Mouse (Mus musculus) olfactory bulb, adult 2 months (tissue): Measurements from ENCODE around the gene Slfnl1. TPM values are rescaled to one million over a fixed set of nuclear protein-coding genes. Genes with fewer than 3 reads are reported as not detected.

Experiments
- H3K27ac ChIP-seq: fragments of 200-500 bp; 2 replicates; pipeline ENCODE4 v1.5.1; 2012; ENCODE audit warnings: low read depth, low read length; ENCODE audit not compliant: insufficient read depth
- H3K4me1 ChIP-seq: fragments of 200-500 bp; 2 replicates; pipeline ENCODE4 v1.6.1; 2012; ENCODE audit warnings: low read length; ENCODE audit not compliant: control insufficient read depth, insufficient read depth
- H3K4me3 ChIP-seq: fragments of 200-500 bp; 2 replicates; pipeline ENCODE4 v1.5.1; 2012; ENCODE audit warnings: mild to moderate bottlenecking, low read depth, low read length, moderate library complexity; ENCODE audit not compliant: insufficient read depth
- CTCF ChIP-seq: fragments of 200-500 bp; IDR thresholded peaks from 2 replicates; pipeline ENCODE4 v1.5.1; 2012; ENCODE audit warnings: low read depth, mild to moderate bottlenecking, low read length, moderate library complexity; ENCODE audit not compliant: insufficient read depth
- POLR2A ChIP-seq: fragments of 200-500 bp; IDR thresholded peaks from 2 replicates; pipeline ENCODE4 v1.6.1; 2012; ENCODE audit warnings: mild to moderate bottlenecking, low read depth, low read length, moderate library complexity; ENCODE audit not compliant: insufficient read depth
- WGBS: fragments of 180-500 bp; shearing (Covaris S2); methylation state at CpG from one replicate; pipeline ENCODE4 v1.1.7; 2018; 5-methylcytosine and 5-hydroxymethylcytosine counted together
- polyA plus RNA-seq: library from polyadenylated mRNA; stranded (reverse); fragments of >200 nt; gene quantifications from 2 replicates; pipeline ENCODE4 v1.2.4, GENCODE M21; 2012; ENCODE audit warnings: low replicate concordance; ENCODE audit not compliant: missing spikeins, insufficient read depth, insufficient read length

The Slfnl1 gene
- polyA plus RNA-seq: not detected in 2 replicates

DNA sequence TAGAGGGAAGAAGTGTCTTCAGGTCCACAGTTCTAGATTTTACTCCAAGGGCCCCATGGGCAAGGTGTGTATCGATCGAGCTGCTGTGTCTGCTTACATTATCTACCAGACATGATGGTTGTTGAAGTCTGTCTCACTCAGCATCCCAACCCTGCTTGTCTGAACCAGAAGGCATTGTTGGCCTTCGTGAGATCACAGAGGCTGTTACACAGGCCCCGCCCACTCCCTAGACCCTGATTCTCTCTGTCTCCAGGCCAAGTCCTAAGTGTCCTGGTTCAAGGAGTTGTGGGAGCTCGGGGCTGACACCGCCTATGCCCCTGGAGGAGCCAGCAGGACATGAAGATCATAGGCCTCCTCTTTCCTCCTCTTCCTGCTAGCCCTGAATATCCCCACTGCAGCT lies at the start of gene Slfnl1:
TSS of gene Slfnl1 (plus strand) at position 246 of the 400 bp plus-strand sequence.
- Histone ChIP-seq H3K27ac (no peak within 1 kb of the TSS), H3K4me1 (no peaks in the 10 kb centered on the region), H3K4me3 (no peak within 1 kb of the TSS)
- 86% methylated on average over 6 of the region's 6 CpGs for WGBS
- TF ChIP-seq CTCF (no peak), POLR2A (no peak)

DNA sequence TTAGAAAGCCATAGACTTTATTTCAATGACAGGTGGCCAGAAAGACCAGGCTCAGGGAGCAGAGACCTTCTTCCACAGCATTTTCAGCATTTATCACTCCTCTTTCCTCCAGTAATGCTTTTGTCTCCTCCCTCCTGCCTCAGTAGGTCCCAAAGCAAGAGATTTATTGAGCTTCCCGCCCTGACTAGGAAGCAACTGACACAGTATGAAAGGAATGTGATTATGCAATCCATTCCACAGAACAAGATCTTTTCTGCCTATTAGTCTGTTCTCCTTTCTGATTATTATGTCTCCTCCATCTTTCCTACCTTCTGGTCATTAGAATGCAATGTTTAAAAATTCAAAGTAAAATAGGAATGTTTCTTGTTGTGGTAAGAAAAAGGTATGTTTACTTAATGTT lies 44.3 kb upstream of the Slfnl1 start:
- H3K27ac ChIP-seq: no peak overlapping the region
- H3K4me1 ChIP-seq: no peaks in the 10 kb centered on the region
- H3K4me3 ChIP-seq: no peak overlapping the region
- WGBS: 58% methylated on average over 1 of the region's 1 CpGs
- TF ChIP-seq POLR2A (no peak), CTCF (no peak)

GRCm38 (mm10) chr4:120506955-120507354 lies 25.1 kb upstream of the Slfnl1 start:
- no peak overlapping the region for H3K4me3 ChIP-seq
- peaks cover 2% of the 10 kb centered on the region; the same call in 1 of the 2 replicates for H3K4me1 ChIP-seq
- no peak overlapping the region for H3K27ac ChIP-seq
- no peak for TF ChIP-seq CTCF
- TF ChIP-seq POLR2A: no peak
- 73% methylated on average over 1 of the region's 1 CpGs for WGBS

DNA sequence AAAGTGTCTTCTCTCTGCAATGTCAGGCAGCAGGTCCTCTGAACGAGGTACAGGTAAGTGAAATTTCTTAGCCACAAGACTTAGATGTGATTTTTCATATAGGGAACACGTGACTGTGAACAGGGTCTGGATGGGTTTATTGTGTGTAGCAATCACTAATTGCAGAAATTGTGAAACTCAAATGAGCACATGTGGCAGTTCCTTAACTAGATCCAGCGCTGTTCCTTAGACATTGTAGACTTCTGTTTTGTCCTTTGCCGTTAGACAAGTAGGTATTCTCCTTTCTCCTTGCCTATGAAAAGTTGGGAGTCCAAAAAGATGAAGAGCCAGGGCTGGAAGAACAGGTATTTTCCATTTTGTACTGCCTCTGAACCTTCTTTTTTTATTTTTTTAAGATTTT lies 20.8 kb upstream of the Slfnl1 start:
- H3K4me1 ChIP-seq: peaks cover 2% of the 10 kb centered on the region; the same call in 1 of the 2 replicates
- H3K27ac ChIP-seq: no peak overlapping the region
- no peak overlapping the region for H3K4me3 ChIP-seq
- no peak for TF ChIP-seq POLR2A
- no peak for TF ChIP-seq CTCF
- 97% methylated on average over 4 of the region's 4 CpGs for WGBS

DNA sequence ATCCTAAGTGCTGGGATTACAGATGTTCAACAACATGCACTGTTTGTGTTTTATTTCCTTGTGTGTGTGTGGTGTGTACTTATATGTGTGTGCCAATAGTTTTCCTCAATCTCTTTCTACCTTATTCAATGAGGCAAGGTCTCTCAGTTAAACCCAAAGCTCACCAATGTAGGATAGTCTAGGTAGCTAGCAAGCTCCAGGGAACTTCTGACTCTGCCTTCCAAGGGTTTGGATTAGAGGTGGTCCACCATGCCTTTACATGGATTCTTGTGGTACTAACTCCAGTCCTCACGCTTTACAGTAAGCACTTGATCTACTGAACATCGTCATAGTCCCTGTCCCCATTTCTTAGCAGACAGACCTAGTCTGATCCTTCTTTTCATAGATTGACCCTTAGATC lies 17.7 kb upstream of the Slfnl1 start:
- Histone ChIP-seq H3K4me1 (no peaks in the 10 kb centered on the region), H3K27ac (no peak overlapping the region), H3K4me3 (no peak overlapping the region)
- no peak for TF ChIP-seq POLR2A
- no peak for TF ChIP-seq CTCF
- WGBS: 100% methylated on average over 2 of the region's 2 CpGs

DNA sequence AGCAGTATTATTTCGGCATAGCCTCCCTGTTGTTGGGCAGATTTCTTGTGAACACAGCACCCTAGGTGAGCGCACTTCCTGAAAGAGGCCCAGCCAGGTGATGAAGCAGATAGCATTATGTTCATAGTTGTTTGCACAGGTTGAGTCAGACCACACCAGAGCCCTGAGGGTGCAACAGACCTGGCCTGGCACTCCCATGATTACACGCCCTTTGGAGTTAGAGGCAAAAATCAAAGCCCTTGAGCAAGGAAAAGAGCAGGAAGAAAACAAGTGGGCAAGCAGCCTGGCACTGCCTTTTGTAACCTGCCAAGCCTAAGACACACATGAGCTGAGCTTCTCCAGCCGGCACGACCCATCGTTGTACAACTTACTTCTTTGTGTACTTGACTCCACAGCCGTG lies 15.5 kb upstream of the Slfnl1 start:
- H3K4me3 ChIP-seq: no peak overlapping the region
- no peaks in the 10 kb centered on the region for H3K4me1 ChIP-seq
- no peak for TF ChIP-seq POLR2A
- no peak for TF ChIP-seq CTCF
- WGBS: 86% methylated on average over 7 of the region's 7 CpGs
- H3K27ac ChIP-seq: no peak overlapping the region

DNA sequence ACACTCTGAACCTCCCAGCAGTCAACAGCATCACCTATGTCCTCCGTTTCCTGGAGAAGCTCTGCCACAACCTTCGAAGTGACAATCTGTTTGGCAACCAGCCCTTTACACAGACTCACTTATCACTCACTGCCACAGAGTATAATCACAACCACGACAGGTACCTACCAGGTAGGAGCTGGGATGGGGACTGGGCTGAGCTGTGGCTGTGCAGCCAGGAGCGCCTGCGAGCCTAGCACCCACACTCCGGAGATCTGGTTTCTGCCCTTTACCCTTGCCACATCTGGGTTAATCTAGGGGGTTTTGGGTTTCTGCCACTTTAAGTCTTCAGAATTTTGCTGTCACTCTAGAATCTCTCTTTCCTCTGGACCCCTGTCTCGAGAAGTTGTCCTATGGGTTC lies 15.1 kb upstream of the Slfnl1 start:
- H3K4me3 ChIP-seq: no peak overlapping the region
- WGBS: 87% methylated on average over 7 of the region's 7 CpGs
- no peak overlapping the region for H3K27ac ChIP-seq
- TF ChIP-seq CTCF: no peak
- TF ChIP-seq POLR2A: no peak
- H3K4me1 ChIP-seq: no peaks in the 10 kb centered on the region

DNA sequence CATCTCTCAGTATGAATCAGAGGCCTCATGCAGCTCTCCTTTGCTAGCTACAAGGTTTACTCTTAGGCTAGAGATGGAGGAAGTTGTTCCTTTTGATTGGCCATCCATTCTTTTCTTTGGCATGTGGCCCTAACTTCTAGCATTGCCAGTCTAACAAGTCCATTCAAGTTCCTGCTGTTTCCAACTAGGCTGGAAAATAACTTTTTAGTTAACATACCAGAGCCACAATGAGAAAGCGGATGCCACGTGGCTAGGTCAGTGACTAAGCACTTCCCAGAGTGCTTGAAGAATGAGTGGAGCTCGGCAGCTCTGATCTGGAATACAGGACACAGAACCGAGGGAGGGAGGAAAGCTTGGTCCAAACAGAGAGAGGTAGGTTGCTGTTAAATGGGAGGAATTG lies 14.7 kb upstream of the Slfnl1 start:
- Histone ChIP-seq H3K4me1 (no peaks in the 10 kb centered on the region), H3K4me3 (no peak overlapping the region), H3K27ac (no peak overlapping the region)
- 40% methylated on average over 4 of the region's 4 CpGs for WGBS
- no peak for TF ChIP-seq CTCF
- TF ChIP-seq POLR2A: no peak

DNA sequence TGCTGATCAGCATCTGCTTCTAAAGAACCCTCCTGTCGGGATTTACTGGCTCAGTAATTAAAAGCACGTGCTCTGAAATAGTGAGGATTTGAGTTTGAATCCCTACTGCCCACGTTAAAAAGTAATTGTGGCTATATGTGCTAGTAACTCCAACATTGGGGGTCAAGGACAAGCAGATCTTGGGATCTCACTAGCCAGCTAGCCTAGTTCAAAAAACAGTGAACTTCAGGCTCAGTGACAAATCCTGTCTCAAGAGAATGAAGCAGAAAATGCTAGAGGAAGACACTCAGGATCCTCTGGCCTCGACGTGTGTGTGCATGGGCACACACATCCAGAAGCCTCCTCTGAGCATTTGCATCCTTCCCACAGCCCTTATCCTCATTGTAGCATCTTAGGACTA lies 10.3 kb upstream of the Slfnl1 start:
- 76% methylated on average over 5 of the region's 5 CpGs for WGBS

GRCm38 (mm10) chr4:120522351-120522750 lies 9.7 kb upstream of the Slfnl1 start:
- no peaks in the 10 kb centered on the region for H3K4me1 ChIP-seq
- no peak overlapping the region for H3K4me3 ChIP-seq
- 87% methylated on average over 4 of the region's 4 CpGs for WGBS
- no peak overlapping the region for H3K27ac ChIP-seq
- TF ChIP-seq CTCF (no peak), POLR2A (no peak)

More for the DNA sequence above, 10.3 kb upstream of the Slfnl1 start:
- Histone ChIP-seq H3K4me3 (no peak overlapping the region), H3K27ac (no peak overlapping the region), H3K4me1 (no peaks in the 10 kb centered on the region)
- no peak for TF ChIP-seq CTCF
- no peak for TF ChIP-seq POLR2A

GRCm38 (mm10) chr4:120523092-120523491 lies 8.9 kb upstream of the Slfnl1 start:
- WGBS: 94% methylated on average over 3 of the region's 3 CpGs
- Histone ChIP-seq H3K4me3 (no peak overlapping the region), H3K4me1 (no peaks in the 10 kb centered on the region), H3K27ac (no peak overlapping the region)
- TF ChIP-seq POLR2A (no peak), CTCF (no peak)
